Mouse (Mus musculus) CH12.LX (cell line): ENCODE results near the gene Tbc1d10a.

Experiments
- CTCF ChIP-seq, 2 experiments: IDR thresholded peaks in 1 of 2; conservative IDR thresholded peaks in 1 of 2; 2 replicates each; pipeline ENCODE4 v1.5.1; 2011 to 2012; ENCODE audit warnings: low read depth in 2 of 2, low read length in 2 of 2, improper control_type of control experiment in 1 of 2, inconsistent platforms in 1 of 2, mild to moderate bottlenecking in 1 of 2, moderate library complexity in 1 of 2
- EP300 ChIP-seq: IDR thresholded peaks from 2 replicates; pipeline ENCODE4 v1.6.1; 2011; ENCODE audit warnings: low read length, improper control_type of control experiment
- MAFK ChIP-seq: IDR thresholded peaks from 2 replicates; pipeline ENCODE4 v1.6.1; 2011; ENCODE audit warnings: low read length, improper control_type of control experiment; ENCODE audit not compliant: insufficient replicate concordance
- MAX ChIP-seq: IDR thresholded peaks from 2 replicates; pipeline ENCODE4 v1.6.1; 2011; ENCODE audit warnings: low read length, improper control_type of control experiment
- MYC ChIP-seq: IDR thresholded peaks from 2 replicates; pipeline ENCODE4 v1.6.1; 2011; ENCODE audit warnings: low read depth, mild to moderate bottlenecking, improper control_type of control experiment, low read length
- PAX5 ChIP-seq: IDR thresholded peaks from 2 replicates; pipeline ENCODE4 v1.6.1; 2012; ENCODE audit warnings: low read length, inconsistent platforms, mixed read lengths
- POLR2A ChIP-seq: IDR thresholded peaks from 2 replicates; pipeline ENCODE4 v1.6.1; 2011; ENCODE audit warnings: low read depth, mild to moderate bottlenecking, improper control_type of control experiment, low read length
- POLR2AphosphoS2 ChIP-seq: IDR thresholded peaks from 2 replicates; pipeline ENCODE4 v1.6.1; 2011; ENCODE audit warnings: low read depth, low read length, improper control_type of control experiment
- RAD21 ChIP-seq: IDR thresholded peaks from 2 replicates; pipeline ENCODE4 v1.6.1; 2011; ENCODE audit warnings: low read depth, mild to moderate bottlenecking, low read length, improper control_type of control experiment, moderate library complexity
- RCOR1 ChIP-seq: conservative IDR thresholded peaks from 2 replicates; pipeline ENCODE4 v1.6.1; 2012; ENCODE audit warnings: low read depth, mild to moderate bottlenecking, inconsistent platforms, low read length, improper control_type of control experiment
- USF2 ChIP-seq: conservative IDR thresholded peaks from 2 replicates; pipeline ENCODE4 v1.6.1; 2011; ENCODE audit warnings: low read depth, low read length, improper control_type of control experiment
- ZC3H11A ChIP-seq: IDR thresholded peaks from 2 replicates; pipeline ENCODE4 v1.6.1; 2012; ENCODE audit warnings: low read depth, mild to moderate bottlenecking, inconsistent platforms, low read length, improper control_type of control experiment

DNA sequence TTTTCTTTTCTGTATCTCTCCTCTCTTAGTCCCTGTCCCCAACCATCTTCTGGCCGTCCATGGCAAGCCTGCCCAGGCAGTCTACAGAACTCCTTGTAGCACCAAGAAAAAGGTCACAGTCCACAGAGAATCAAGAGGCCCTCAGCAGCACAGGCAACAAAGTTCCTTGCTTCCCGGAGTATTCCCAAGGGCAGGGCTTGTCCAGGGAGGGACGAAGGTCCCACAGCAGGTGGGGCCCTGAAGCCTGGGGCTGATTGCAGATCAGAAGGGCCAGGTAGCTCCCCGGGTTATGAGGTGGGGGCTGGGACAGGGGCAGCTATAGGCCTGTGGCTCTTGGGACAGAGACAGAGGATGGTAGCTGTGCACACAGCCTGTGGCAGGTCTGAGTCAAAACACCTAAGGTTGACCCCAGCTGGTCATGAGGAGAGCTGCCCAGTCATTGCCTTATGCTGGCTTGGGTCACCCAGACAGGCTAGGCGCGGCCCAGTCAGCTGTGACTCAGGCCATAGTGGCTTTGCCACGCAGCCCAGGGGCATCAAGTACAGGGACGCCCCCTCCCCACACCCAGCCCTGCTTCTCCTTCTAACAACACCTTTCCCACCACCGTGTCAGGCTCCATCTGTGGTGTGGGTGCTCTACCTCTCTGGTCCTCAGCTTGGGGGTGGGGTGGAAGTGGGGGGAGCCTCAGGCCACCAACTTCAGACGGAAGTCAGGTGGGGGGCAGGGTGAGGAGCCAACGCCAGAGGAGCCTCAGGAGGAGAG, 70.4 kb downstream of the Tbc1d10a start, which contains the start of gene Lif:
- TF ChIP-seq POLR2A (no peak), MAX (no peak), MYC (no peak), EP300 (no peak), CTCF (conservative IDR thresholded peaks at IDR 0.05 in 1 of 2, IDR thresholded peaks at IDR 0.05 in 1 of 2; ENCODE audit: low read depth in 2 of 2, low read length in 2 of 2) (no peak; a peak in 1 of 4 replicates), POLR2AphosphoS2 (no peak), RAD21 (no peak; the same call in 1 of the 2 replicates), RCOR1 (no peak), USF2 (no peak), PAX5 (no peak), MAFK (no peak), ZC3H11A (no peak)
